Mouse (Mus musculus): ENCODE data around the gene Togaram2. TPM values are rescaled to one million over a fixed set of nuclear protein-coding genes. Genes with fewer than 3 reads are reported as not detected.

Gene Togaram2
- polyA plus RNA-seq, 1 experiment = 1.1 TPM

DNA sequence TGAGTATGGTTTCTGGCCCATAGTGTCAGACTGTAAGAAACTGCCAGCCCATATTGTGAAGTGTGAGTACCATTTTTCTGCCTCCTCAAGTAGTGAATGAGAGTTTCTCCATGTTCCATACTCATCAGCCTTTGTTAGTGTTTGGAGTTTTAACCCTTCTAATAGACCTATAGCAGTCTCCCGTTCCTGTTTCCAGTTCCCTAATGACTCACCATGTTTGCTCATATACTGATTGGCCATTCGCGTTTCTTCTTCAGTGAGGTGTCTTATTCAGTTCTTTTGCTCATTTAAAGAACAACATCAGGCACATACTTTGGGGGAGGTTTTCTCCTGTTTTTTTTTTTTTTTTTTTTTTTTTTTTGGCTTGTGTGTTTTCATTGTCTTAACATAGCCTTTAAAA, 97.6 kb downstream of the Togaram2 start:
- 96% methylated on average over 3 of the region's 3 CpGs for WGBS
- TF ChIP-seq CTCF (IDR thresholded peaks at IDR 0.05; ENCODE audit: borderline replicate concordance, insufficient read depth, low read depth, low read length) (no peak), POLR2A (IDR thresholded peaks at IDR 0.05; ENCODE audit: borderline replicate concordance, insufficient read depth, low read length) (no peak)

GRCm38 (mm10) chr17:71774173-71774572, 101.1 kb downstream of the Togaram2 start:
- Histone ChIP-seq H3K27me3 (ENCODE audit: control insufficient read depth, insufficient read depth, low read length) (peaks cover 1% of the 10 kb centered on the region; the same call in 1 of the 2 replicates), H3K27ac (ENCODE audit: insufficient read depth, low read length) (no peak overlapping the region), H3K4me3 (replicated peaks; ENCODE audit: insufficient read depth, low read depth, low read length) (no peak overlapping the region), H3K4me1 (ENCODE audit: control insufficient read depth, insufficient read depth, low read length) (no peaks in the 10 kb centered on the region)
- DNase-seq = no peak
- WGBS = 82% methylated on average over 4 of the region's 4 CpGs
- TF ChIP-seq CTCF (IDR thresholded peaks at IDR 0.05; ENCODE audit: borderline replicate concordance, insufficient read depth, low read depth, low read length) = no peak

More for the DNA sequence above, 97.6 kb downstream of the Togaram2 start:
- Histone ChIP-seq H3K4me1 (ENCODE audit: control insufficient read depth, insufficient read depth, low read length) (no peaks in the 10 kb centered on the region), H3K27me3 (ENCODE audit: control insufficient read depth, insufficient read depth, low read length) (peaks cover 1% of the 10 kb centered on the region; the same call in 1 of the 2 replicates), H3K4me3 (replicated peaks; ENCODE audit: insufficient read depth, low read depth, low read length) (no peak overlapping the region), H3K27ac (ENCODE audit: insufficient read depth, low read length) (no peak overlapping the region)
- no peak for DNase-seq

- Histone ChIP-seq H3K27me3 (ENCODE audit: control insufficient read depth, insufficient read depth, low read length) (no peaks in the 10 kb centered on the region; the same call in 1 of the 2 replicates), H3K4me3 (replicated peaks; ENCODE audit: insufficient read depth, low read depth, low read length) (no peak overlapping the region), H3K4me1 (ENCODE audit: control insufficient read depth, insufficient read depth, low read length) (no peaks in the 10 kb centered on the region), H3K27ac (ENCODE audit: insufficient read depth, low read length) (no peak overlapping the region)
- TF ChIP-seq POLR2A (IDR thresholded peaks at IDR 0.05; ENCODE audit: borderline replicate concordance, insufficient read depth, low read length) = no peak
- no peak for TF ChIP-seq CTCF (IDR thresholded peaks at IDR 0.05; ENCODE audit: borderline replicate concordance, insufficient read depth, low read depth, low read length)
- DNase-seq = no peak
- 91% methylated on average over 4 of the region's 4 CpGs for WGBS
Observed at GRCm38 (mm10) chr17:71775279-71775678, 102.2 kb downstream of the Togaram2 start.

- WGBS = 78% methylated on average over 3 of the region's 3 CpGs
- Histone ChIP-seq H3K27ac (ENCODE audit: insufficient read depth, low read length) (no peak overlapping the region), H3K4me3 (replicated peaks; ENCODE audit: insufficient read depth, low read depth, low read length) (no peak overlapping the region), H3K4me1 (ENCODE audit: control insufficient read depth, insufficient read depth, low read length) (peaks cover 4% of the 10 kb centered on the region; the same call in 1 of the 2 replicates), H3K27me3 (ENCODE audit: control insufficient read depth, insufficient read depth, low read length) (no peaks in the 10 kb centered on the region; the same call in 1 of the 2 replicates)
- DNase-seq = no peak
- TF ChIP-seq POLR2A (IDR thresholded peaks at IDR 0.05; ENCODE audit: borderline replicate concordance, insufficient read depth, low read length) (no peak), CTCF (IDR thresholded peaks at IDR 0.05; ENCODE audit: borderline replicate concordance, insufficient read depth, low read depth, low read length) (0 out of 2 replicates have a peak, but pooled peaks have one; percentile 20)
Observed at GRCm38 (mm10) chr17:71778696-71779095, 105.6 kb downstream of the Togaram2 start.

Other genes with a start within 250 kb of the Togaram2 start
- gene Gm4707, start 213.3 kb upstream of the Togaram2 start, polyA plus RNA-seq (2012; rRNA removed) = 2.0 and 2.2 TPM in 2 replicates
- gene Smchd1, start 197.9 kb upstream of the Togaram2 start, polyA plus RNA-seq (2012; rRNA removed) = 24.6 and 26.4 TPM in 2 replicates
- 0.19 TPM in 1 of 2 replicates, not detected in the other for gene Ndc80, start 146.4 kb upstream of the Togaram2 start, polyA plus RNA-seq (2012; rRNA removed)
- gene Spdya, start 121.2 kb upstream of the Togaram2 start, polyA plus RNA-seq (2012; rRNA removed) = 1.5 and 1.8 TPM in 2 replicates
- 26.0 and 26.8 TPM in 2 replicates for gene Wdr43, start 57.4 kb upstream of the Togaram2 start, polyA plus RNA-seq (2012; rRNA removed)
- not detected in 2 replicates for gene Pcare, start 79.6 kb downstream of the Togaram2 start, polyA plus RNA-seq (2012; rRNA removed)
- 35.3 and 42.9 TPM in 2 replicates for gene Clip4, start 95.2 kb downstream of the Togaram2 start, polyA plus RNA-seq (2012; rRNA removed)

Data from cerebellum, adult 2 months (tissue).